Mouse (Mus musculus) neural tube, embryonic 11.5 days (tissue): ENCODE measurements around the gene Notch2. TPM values are rescaled to one million over a fixed set of nuclear protein-coding genes. Genes with fewer than 3 reads are reported as not detected.

ENCODE experiments used
- ATAC-seq: fragments of 200-750 bp; cut with Nextera tagmentation; 2 replicates; pipeline ENCODE4 v1.8.0; 2017; ENCODE audit warnings: moderate number of reproducible peaks, mild to moderate bottlenecking, moderate TSS enrichment, moderate library complexity; ENCODE audit not compliant: insufficient read depth, low FRiP score, low TSS enrichment
- DNase-seq: peaks from one replicate; pipeline ENCODE4 v3.0.0-alpha.2; 2015; ENCODE audit warnings: low spot score
- H3K27ac ChIP-seq: fragments of 300-500 bp; sonication (generic); 2 replicates; pipeline ENCODE4 v1.5.1; 2014; ENCODE audit warnings: low read depth, mild to moderate bottlenecking, low read length
- H3K27me3 ChIP-seq: fragments of 300-500 bp; sonication (generic); 2 replicates; pipeline ENCODE4 v1.6.1; 2014; ENCODE audit warnings: mild to moderate bottlenecking, low read length, mixed read lengths; ENCODE audit not compliant: control insufficient read depth, insufficient read depth
- H3K36me3 ChIP-seq: fragments of 300-500 bp; sonication (generic); 2 replicates; pipeline ENCODE4 v1.6.1; 2014; ENCODE audit warnings: mild to moderate bottlenecking, low read length, moderate library complexity, mixed read lengths; ENCODE audit not compliant: control insufficient read depth, insufficient read depth
- H3K4me1 ChIP-seq: fragments of 300-500 bp; sonication (generic); 2 replicates; pipeline ENCODE4 v1.6.1; 2014; ENCODE audit warnings: low read length, mixed read lengths; ENCODE audit not compliant: control insufficient read depth, insufficient read depth
- H3K4me2 ChIP-seq: fragments of 300-500 bp; sonication (generic); 2 replicates; pipeline ENCODE4 v1.6.1; 2014; ENCODE audit warnings: low read depth, mild to moderate bottlenecking, moderate library complexity
- H3K4me3 ChIP-seq: fragments of 300-500 bp; sonication (generic); 2 replicates; pipeline ENCODE4 v1.5.1; 2014; ENCODE audit warnings: low read depth, low read length
- H3K9ac ChIP-seq: fragments of 300-500 bp; sonication (generic); 2 replicates; pipeline ENCODE4 v1.6.1; 2014; ENCODE audit warnings: mild to moderate bottlenecking, low read length
- H3K9me3 ChIP-seq: fragments of 300-500 bp; sonication (generic); 2 replicates; pipeline ENCODE4 v1.6.1; 2016; ENCODE audit warnings: low read length; ENCODE audit not compliant: control insufficient read depth
- WGBS: fragments of 180-500 bp; shearing (Covaris S2); extraction: QIAGEN DNeasy Blood & Tissue Kit; methylation state at CpG from one replicate; pipeline ENCODE4 v1.1.7; 2014; 5-methylcytosine and 5-hydroxymethylcytosine counted together
- polyA plus RNA-seq: library from polyadenylated mRNA; unstranded; fragments of >200 nt; fragmentation: Nextera tagmentation; extraction: Ambion mirVana; gene quantifications from 2 replicates; pipeline ENCODE4 v1.2.1, GENCODE M21; 2014

Notch2 gene
- polyA plus RNA-seq, 1 experiment from 2014 or later: 24.6 TPM

DNA sequence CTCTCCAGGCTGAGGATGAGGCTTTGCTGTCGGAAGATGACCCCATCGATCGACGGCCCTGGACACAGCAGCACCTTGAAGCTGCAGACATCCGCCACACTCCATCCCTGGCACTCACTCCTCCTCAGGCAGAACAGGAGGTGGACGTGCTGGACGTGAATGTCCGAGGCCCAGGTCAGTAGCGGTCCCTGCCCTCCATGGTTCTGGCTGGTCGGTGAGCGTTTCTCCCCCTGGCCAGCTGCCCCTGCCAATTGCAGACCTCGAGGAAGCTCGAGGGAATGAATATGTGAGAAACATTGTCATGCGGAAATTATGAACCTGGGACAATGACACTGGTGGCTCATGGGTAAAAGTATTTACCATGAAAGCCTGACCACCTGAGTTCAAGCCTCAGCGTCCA lies 128.1 kb downstream of the Notch2 start:
- H3K4me3 ChIP-seq: no peak overlapping the region
- 93% methylated on average over 15 of the region's 15 CpGs for WGBS
- no peaks in the 10 kb centered on the region for H3K27me3 ChIP-seq
- no peak for ATAC-seq
- no peak overlapping the region for H3K4me2 ChIP-seq
- no peak for DNase-seq
- no peaks in the 10 kb centered on the region for H3K4me1 ChIP-seq
- H3K9me3 ChIP-seq: no peaks in the 10 kb centered on the region
- no peak overlapping the region for H3K9ac ChIP-seq
- H3K27ac ChIP-seq: no peak overlapping the region
- peaks cover 28% of the 10 kb centered on the region for H3K36me3 ChIP-seq

DNA sequence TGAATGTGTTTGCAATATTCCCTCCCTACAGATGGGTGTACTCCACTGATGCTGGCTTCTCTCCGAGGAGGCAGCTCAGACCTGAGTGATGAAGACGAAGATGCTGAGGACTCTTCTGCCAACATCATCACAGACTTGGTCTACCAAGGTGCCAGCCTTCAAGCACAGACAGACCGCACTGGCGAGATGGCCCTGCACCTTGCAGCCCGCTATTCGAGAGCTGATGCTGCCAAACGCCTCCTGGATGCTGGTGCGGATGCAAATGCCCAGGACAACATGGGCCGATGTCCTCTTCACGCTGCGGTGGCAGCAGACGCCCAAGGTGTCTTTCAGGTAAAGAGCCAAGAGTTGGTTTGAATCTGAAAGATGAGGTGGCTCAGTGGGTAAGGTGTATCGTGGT lies 129.5 kb downstream of the Notch2 start:
- WGBS: 94% methylated on average over 13 of the region's 13 CpGs
- Histone ChIP-seq H3K9ac (no peak overlapping the region), H3K27me3 (no peaks in the 10 kb centered on the region), H3K9me3 (no peaks in the 10 kb centered on the region), H3K4me2 (no peak overlapping the region), H3K4me1 (no peaks in the 10 kb centered on the region), H3K4me3 (no peak overlapping the region), H3K27ac (no peak overlapping the region), H3K36me3 (peaks cover 34% of the 10 kb centered on the region)
- DNase-seq (no peak), ATAC-seq (no peak)

DNA sequence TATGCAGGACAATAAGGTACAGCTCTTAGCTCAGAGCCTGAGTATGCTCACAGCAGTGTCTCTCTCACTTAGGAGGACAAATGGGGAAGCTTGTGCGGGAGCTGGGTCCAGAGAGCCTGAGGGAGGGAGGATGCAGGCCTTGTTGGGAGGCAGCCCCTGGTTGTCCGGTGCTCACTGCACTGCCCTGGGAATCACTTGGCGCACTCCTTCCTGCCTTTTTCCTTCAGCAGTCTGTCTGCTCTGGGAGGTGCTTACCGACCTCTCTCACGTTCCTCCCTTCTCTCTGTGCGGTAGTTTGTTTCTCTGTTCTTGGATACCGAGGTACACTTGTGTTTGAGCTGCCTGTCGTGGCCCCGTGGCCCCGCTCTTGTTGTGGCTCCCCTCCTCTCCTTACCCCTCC lies 131.9 kb downstream of the Notch2 start:
- Histone ChIP-seq H3K4me3 (no peak overlapping the region), H3K4me2 (no peak overlapping the region), H3K27ac (no peak overlapping the region), H3K4me1 (no peaks in the 10 kb centered on the region), H3K36me3 (peaks cover 29% of the 10 kb centered on the region), H3K27me3 (no peaks in the 10 kb centered on the region), H3K9ac (no peak overlapping the region), H3K9me3 (no peaks in the 10 kb centered on the region)
- ATAC-seq (no peak), DNase-seq (no peak)
- 90% methylated on average over 10 of the region's 10 CpGs for WGBS

DNA sequence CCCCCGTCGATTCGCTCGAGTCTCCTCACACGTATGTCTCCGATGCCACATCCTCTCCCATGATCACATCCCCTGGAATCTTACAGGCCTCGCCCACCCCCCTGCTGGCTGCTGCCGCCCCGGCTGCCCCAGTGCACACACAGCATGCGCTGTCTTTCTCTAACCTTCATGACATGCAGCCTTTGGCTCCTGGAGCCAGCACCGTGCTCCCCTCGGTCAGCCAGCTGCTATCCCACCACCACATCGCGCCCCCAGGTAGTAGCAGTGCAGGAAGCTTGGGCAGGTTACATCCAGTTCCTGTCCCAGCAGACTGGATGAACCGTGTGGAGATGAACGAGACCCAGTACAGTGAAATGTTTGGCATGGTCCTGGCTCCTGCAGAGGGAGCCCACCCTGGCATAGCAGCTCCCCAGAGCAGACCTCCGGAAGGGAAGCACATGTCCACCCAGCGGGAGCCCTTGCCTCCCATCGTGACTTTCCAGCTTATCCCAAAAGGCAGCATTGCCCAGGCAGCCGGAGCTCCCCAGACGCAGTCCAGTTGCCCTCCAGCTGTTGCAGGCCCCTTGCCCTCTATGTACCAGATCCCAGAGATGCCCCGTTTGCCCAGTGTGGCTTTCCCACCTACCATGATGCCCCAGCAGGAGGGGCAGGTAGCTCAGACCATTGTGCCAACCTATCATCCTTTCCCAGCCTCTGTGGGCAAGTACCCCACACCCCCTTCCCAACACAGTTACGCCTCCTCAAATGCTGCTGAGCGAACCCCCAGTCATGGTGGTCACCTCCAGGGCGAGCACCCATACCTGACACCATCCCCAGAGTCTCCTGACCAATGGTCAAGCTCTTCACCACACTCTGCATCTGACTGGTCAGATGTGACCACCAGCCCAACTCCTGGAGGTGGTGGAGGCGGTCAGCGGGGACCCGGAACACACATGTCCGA lies 133.4 kb downstream of the Notch2 start:
- ATAC-seq: no peak
- Histone ChIP-seq H3K4me2 (no peak overlapping the region), H3K4me1 (no peaks in the 10 kb centered on the region), H3K27me3 (no peaks in the 10 kb centered on the region), H3K27ac (no peak overlapping the region), H3K36me3 (peaks cover 24% of the 10 kb centered on the region), H3K9ac (no peak overlapping the region), H3K4me3 (no peak overlapping the region), H3K9me3 (no peaks in the 10 kb centered on the region)
- WGBS: 97% methylated on average over 29 of the region's 29 CpGs
- DNase-seq: no peak

DNA sequence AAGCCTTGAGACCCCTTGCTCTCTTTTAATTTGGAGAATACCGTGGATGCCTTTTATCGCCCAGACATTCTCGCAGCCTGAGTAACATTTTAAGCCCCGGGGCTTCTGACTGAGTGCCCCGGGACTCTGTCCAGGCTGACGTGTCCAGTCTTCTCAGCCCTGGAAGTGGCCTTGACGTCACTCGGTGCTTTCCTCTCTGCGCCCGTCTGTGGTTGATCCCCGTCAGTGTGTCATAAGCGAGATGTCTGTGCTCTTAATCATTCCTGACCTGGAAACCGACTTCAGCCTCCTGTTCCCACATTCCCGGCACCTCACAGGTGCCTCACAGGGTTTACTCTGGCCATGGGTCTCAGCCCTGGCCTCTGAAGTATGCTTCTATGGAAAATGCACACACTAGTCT lies 134.4 kb downstream of the Notch2 start:
- H3K27ac ChIP-seq: no peak overlapping the region
- ATAC-seq: no peak
- no peak overlapping the region for H3K9ac ChIP-seq
- no peak overlapping the region for H3K4me3 ChIP-seq
- H3K36me3 ChIP-seq: peaks cover 23% of the 10 kb centered on the region
- H3K9me3 ChIP-seq: no peaks in the 10 kb centered on the region
- H3K27me3 ChIP-seq: no peaks in the 10 kb centered on the region
- 93% methylated on average over 14 of the region's 14 CpGs for WGBS
- no peak overlapping the region for H3K4me2 ChIP-seq
- DNase-seq: no peak
- no peaks in the 10 kb centered on the region for H3K4me1 ChIP-seq

DNA sequence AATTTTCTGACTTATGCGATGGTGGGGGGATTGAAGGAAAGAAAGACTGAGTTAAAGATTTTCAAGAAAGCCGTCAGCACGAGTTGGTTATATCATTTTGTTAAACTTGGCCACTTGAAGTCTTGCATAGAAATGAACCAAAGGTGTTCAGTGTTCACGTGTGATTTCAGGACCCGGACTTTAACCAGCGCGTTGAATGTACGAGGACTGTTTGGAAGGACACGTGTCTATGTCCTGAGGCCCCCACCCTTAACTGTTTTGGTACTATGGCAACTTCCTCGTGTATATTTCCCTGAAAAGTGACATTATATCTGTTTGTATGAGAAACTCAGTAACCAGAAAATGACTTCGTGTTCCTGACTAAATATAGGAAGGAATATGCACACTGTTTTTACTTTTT lies 136.6 kb downstream of the Notch2 start:
- no peak for ATAC-seq
- 96% methylated on average over 11 of the region's 11 CpGs for WGBS

DNA sequence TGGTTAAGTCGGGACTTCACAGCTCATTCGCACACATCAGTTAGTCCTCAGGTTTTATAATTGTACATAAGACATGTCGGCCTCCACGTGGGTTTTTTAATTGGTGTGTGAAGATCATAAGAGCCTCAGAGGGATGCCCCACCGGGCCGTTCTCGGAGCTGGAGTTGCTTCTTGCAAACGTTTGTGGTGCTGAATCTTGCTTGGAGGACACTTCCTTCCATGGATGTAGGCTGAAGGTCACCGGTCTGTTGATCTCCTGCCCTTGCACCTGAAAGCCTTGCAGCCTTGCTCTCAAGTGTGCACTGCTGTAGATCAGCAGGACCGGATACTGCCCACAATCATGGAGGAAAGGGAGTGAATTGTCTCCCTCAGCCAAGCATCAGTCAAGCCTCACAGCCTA lies 137.7 kb downstream of the Notch2 start:
- DNase-seq: no peak
- H3K9ac ChIP-seq: no peak overlapping the region
- H3K27me3 ChIP-seq: no peaks in the 10 kb centered on the region
- no peak for ATAC-seq
- no peak overlapping the region for H3K27ac ChIP-seq
- no peaks in the 10 kb centered on the region for H3K9me3 ChIP-seq
- H3K4me1 ChIP-seq: no peaks in the 10 kb centered on the region
- no peak overlapping the region for H3K4me3 ChIP-seq
- peaks cover 15% of the 10 kb centered on the region for H3K36me3 ChIP-seq
- WGBS: 90% methylated on average over 10 of the region's 10 CpGs
- H3K4me2 ChIP-seq: no peak overlapping the region

More for the DNA sequence above, 136.6 kb downstream of the Notch2 start:
- Histone ChIP-seq H3K36me3 (peaks cover 17% of the 10 kb centered on the region), H3K27ac (no peak overlapping the region), H3K4me3 (no peak overlapping the region), H3K4me2 (no peak overlapping the region), H3K9me3 (no peaks in the 10 kb centered on the region), H3K9ac (no peak overlapping the region), H3K4me1 (no peaks in the 10 kb centered on the region), H3K27me3 (no peaks in the 10 kb centered on the region)
- DNase-seq: no peak

DNA sequence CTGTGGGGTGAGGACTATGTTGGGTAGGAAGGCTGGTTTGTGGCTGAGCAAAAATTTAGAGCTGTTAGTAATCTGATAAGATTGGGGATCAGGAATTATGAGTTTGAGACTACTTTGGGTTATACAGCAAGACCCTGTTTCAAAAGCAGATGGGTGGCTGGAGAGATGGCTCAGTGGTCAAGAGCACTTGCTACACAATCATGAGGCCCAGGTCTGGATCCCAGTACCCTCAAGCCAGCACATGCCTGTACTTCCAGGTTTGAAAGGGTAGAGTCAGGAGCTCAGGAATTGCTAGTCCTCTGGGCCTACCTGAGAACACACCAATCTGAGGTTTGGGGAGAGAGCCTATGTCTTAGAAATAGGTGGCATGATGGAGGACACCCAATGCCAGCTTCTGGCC lies 140.1 kb downstream of the Notch2 start:
- no peak overlapping the region for H3K4me3 ChIP-seq
- peaks cover 4% of the 10 kb centered on the region for H3K36me3 ChIP-seq
- H3K4me1 ChIP-seq: no peaks in the 10 kb centered on the region
- ATAC-seq (no peak), DNase-seq (no peak)
- H3K27me3 ChIP-seq: no peaks in the 10 kb centered on the region
- H3K9ac ChIP-seq: no peak overlapping the region
- H3K27ac ChIP-seq: no peak overlapping the region
- H3K9me3 ChIP-seq: no peaks in the 10 kb centered on the region
- no peak overlapping the region for H3K4me2 ChIP-seq

DNA sequence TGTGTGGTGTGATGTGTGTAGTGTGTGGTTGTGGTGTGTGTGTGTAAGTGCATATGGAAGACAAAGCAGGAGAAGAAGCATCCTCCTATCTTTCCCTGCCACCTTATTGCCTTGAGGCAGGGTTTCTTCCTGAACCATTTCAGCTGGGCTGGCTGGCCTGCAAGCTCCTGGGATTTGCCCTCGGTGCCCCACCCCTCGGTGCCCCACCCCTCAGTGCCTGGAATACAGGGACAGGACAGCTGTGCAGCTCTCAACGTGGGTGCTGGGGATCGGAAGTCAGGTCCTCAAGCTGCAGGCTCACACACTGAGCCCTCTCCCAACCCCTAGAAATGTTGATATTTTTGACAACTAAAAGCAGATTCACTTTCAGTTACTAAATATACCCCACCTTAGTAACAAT lies 142.8 kb downstream of the Notch2 start:
- Histone ChIP-seq H3K27ac (no peak overlapping the region), H3K27me3 (no peaks in the 10 kb centered on the region), H3K36me3 (no peaks in the 10 kb centered on the region), H3K9me3 (no peaks in the 10 kb centered on the region), H3K9ac (no peak overlapping the region), H3K4me3 (no peak overlapping the region), H3K4me2 (no peak overlapping the region), H3K4me1 (no peaks in the 10 kb centered on the region)
- WGBS: 57% methylated on average over 4 of the region's 4 CpGs
- DNase-seq: no peak
- ATAC-seq: no peak
